ENCODE assay signal across 15 mouse cellular contexts in genomic region chr12:70616049-70616448, GRCm38 (mm10).
DNase-seq lines count a peak whose midpoint lies in the region; ATAC-seq and TF ChIP-seq lines count a peak whose summit lies in the region.
"Had no signal": no experiment of that assay in that cellular context is flagged by ENCODE, and none has a peak within 500 bp of the region (broad histone marks: within the 10 kb centered on the region; RNA-seq: fewer than 3 reads in every experiment).

No protein-coding gene starts in this region.

- peak; percentile 90 for DNase-seq in heart, adult 11 months
- no peak for DNase-seq in heart, postnatal 4 days
- DNase-seq in kidney, adult 2 months: no peak
- DNase-seq in stomach, postnatal 0 days (ENCODE audit: low spot score): no peak
- no peak for DNase-seq in frontal cortex, postnatal 14 days (ENCODE audit: low spot score in 2 of 2)
- DNase-seq: adrenal gland, postnatal 36 days; cerebellum, adult 8-10 months; thymus, postnatal 4 days had no signal

- no peaks in the 10 kb centered on the region for H3K36me3 ChIP-seq in kidney, embryonic 16.5 days (ENCODE audit: insufficient read depth, low read length)
- no peaks in the 10 kb centered on the region for H3K36me3 ChIP-seq in kidney, adult 2 months (ENCODE audit: control insufficient read depth, insufficient read depth, low read length)
- H3K36me3 ChIP-seq in heart, embryonic 16.5 days (ENCODE audit: control insufficient read depth, insufficient read depth): no peaks in the 10 kb centered on the region
- no peaks in the 10 kb centered on the region for H3K36me3 ChIP-seq in stomach, postnatal 0 days (ENCODE audit: control insufficient read depth, insufficient read depth, low read length)
- H3K36me3 ChIP-seq: liver, embryonic 15.5 days; neural tube, embryonic 12.5 days had no signal

- no peaks in the 10 kb centered on the region for H3K4me1 ChIP-seq in kidney, embryonic 16.5 days (ENCODE audit: insufficient read depth, low read length)
- H3K4me1 ChIP-seq in kidney, adult 2 months (ENCODE audit: control insufficient read depth, insufficient read depth, low read length): no peaks in the 10 kb centered on the region
- H3K4me1 ChIP-seq in heart, embryonic 16.5 days (ENCODE audit: control insufficient read depth, insufficient read depth, low read length): peaks cover 8% of the 10 kb centered on the region
- no peaks in the 10 kb centered on the region for H3K4me1 ChIP-seq in stomach, postnatal 0 days (replicated peaks; ENCODE audit: control insufficient read depth, insufficient read depth)
- H3K4me1 ChIP-seq: forebrain, embryonic 13.5 days had no signal

- TF ChIP-seq EP300 in stomach, postnatal 0 days (optimal IDR thresholded peaks at IDR 0.05): no peak

- no peak overlapping the region for H3K4me2 ChIP-seq in kidney, embryonic 16.5 days (replicated peaks; ENCODE audit: low read depth, low read length)
- H3K4me2 ChIP-seq in heart, embryonic 16.5 days (ENCODE audit: low read depth, low read length): no peak overlapping the region
- no peak overlapping the region for H3K4me2 ChIP-seq in stomach, postnatal 0 days (replicated peaks; ENCODE audit: low read depth)
- H3K4me2 ChIP-seq: forebrain, embryonic 13.5 days; hindbrain, embryonic 14.5 days; liver, embryonic 15.5 days; neural tube, embryonic 12.5 days had no signal

- TF ChIP-seq CTCF in kidney, adult 2 months (conservative IDR thresholded peaks at IDR 0.05; ENCODE audit: insufficient read depth, insufficient read length, low read depth, low read length): no peak
- no peak for TF ChIP-seq CTCF in stomach, postnatal 0 days (IDR thresholded peaks at IDR 0.05; ENCODE audit: low read depth)

- no peak overlapping the region for H3K4me3 ChIP-seq in kidney, embryonic 16.5 days (ENCODE audit: low read length)
- no peak overlapping the region for H3K4me3 ChIP-seq in kidney, adult 2 months (ENCODE audit: insufficient read depth, low read depth, low read length)
- H3K4me3 ChIP-seq in heart, embryonic 16.5 days (ENCODE audit: low read length): no peak overlapping the region
- no peak overlapping the region for H3K4me3 ChIP-seq in stomach, postnatal 0 days (ENCODE audit: low read depth, low read length)
- H3K4me3 ChIP-seq: forebrain, embryonic 13.5 days; liver, embryonic 15.5 days; neural tube, embryonic 12.5 days had no signal

- no peaks in the 10 kb centered on the region for H3K9me3 ChIP-seq in kidney, embryonic 16.5 days (ENCODE audit: low read length)
- no peaks in the 10 kb centered on the region for H3K9me3 ChIP-seq in heart, embryonic 16.5 days (replicated peaks; ENCODE audit: control insufficient read depth, low read length)
- no peaks in the 10 kb centered on the region for H3K9me3 ChIP-seq in stomach, postnatal 0 days (ENCODE audit: control insufficient read depth, low read length)
- H3K9me3 ChIP-seq: forebrain, embryonic 13.5 days; liver, embryonic 15.5 days had no signal

- WGBS in kidney, embryonic 16.5 days: 32% methylated on average over 4 of the region's 4 CpGs
- 57% methylated on average over 4 of the region's 4 CpGs for WGBS in kidney, adult 2 months
- WGBS in heart, embryonic 16.5 days: 53% methylated on average over 4 of the region's 4 CpGs
- 60% methylated on average over 4 of the region's 4 CpGs for WGBS in stomach, postnatal 0 days

- H3K27me3 ChIP-seq in kidney, embryonic 16.5 days (ENCODE audit: insufficient read depth, low read length): no peaks in the 10 kb centered on the region
- H3K27me3 ChIP-seq in kidney, adult 2 months (replicated peaks; ENCODE audit: control insufficient read depth, insufficient read depth, low read length): no peaks in the 10 kb centered on the region
- no peaks in the 10 kb centered on the region for H3K27me3 ChIP-seq in heart, embryonic 16.5 days (ENCODE audit: control insufficient read depth, insufficient read depth, low read length)
- no peaks in the 10 kb centered on the region for H3K27me3 ChIP-seq in stomach, postnatal 0 days (ENCODE audit: control insufficient read depth, insufficient read depth, low read length)
- H3K27me3 ChIP-seq: forebrain, embryonic 13.5 days; liver, embryonic 15.5 days; neural tube, embryonic 12.5 days had no signal

- no peak overlapping the region for H3K27ac ChIP-seq in kidney, embryonic 16.5 days (ENCODE audit: low read length)
- H3K27ac ChIP-seq in kidney, adult 2 months (ENCODE audit: insufficient read depth, low read depth, low read length): no peak overlapping the region
- H3K27ac ChIP-seq in heart, embryonic 16.5 days (ENCODE audit: low read length): peak overlapping the region; percentile 29
- no peak overlapping the region; the same call in none of the 2 replicates for H3K27ac ChIP-seq in stomach, postnatal 0 days (replicated peaks)
- H3K27ac ChIP-seq: forebrain, embryonic 13.5 days; hindbrain, embryonic 14.5 days; liver, embryonic 15.5 days; neural tube, embryonic 12.5 days had no signal

- peak; percentile 35; the same call in 1 of the 2 replicates for ATAC-seq in kidney, embryonic 16.5 days (ENCODE audit: low FRiP score, low TSS enrichment)
- 0 out of 2 replicates have a peak, but pooled peaks have one; percentile 58 for ATAC-seq in heart, embryonic 16.5 days (replicated peaks; ENCODE audit: extremely low read depth, insufficient read depth, low FRiP score)
- ATAC-seq in stomach, postnatal 0 days (ENCODE audit: low FRiP score, low TSS enrichment): 0 out of 2 replicates have a peak, but pooled peaks have one; percentile 29
- ATAC-seq: forebrain, embryonic 13.5 days; intestine, embryonic 16.5 days had no signal

- no peak overlapping the region for H3K9ac ChIP-seq in kidney, embryonic 16.5 days (replicated peaks; ENCODE audit: low read length)
- no peak overlapping the region for H3K9ac ChIP-seq in heart, embryonic 16.5 days (ENCODE audit: low read length)
- no peak overlapping the region for H3K9ac ChIP-seq in stomach, postnatal 0 days (ENCODE audit: low read length)
- H3K9ac ChIP-seq: forebrain, embryonic 13.5 days; hindbrain, embryonic 14.5 days; liver, embryonic 15.5 days; neural tube, embryonic 12.5 days had no signal

- TF ChIP-seq POLR2A in kidney, adult 2 months (IDR thresholded peaks at IDR 0.05; ENCODE audit: low read depth, low read length): no peak
